Mouse (Mus musculus) cerebellum, postnatal 25 days (tissue): ENCODE results near the gene Scel.

Experiments
- DNase-seq, 2 experiments: peaks; one replicate each; pipeline ENCODE4 v3.0.0; 2021; ENCODE audit warnings: mixed read lengths in 2 of 2

Gene Scel

GRCm38 (mm10) chr14:103575854-103576253 lies 62.7 kb downstream of the Scel start:
- no peak for DNase-seq

DNA sequence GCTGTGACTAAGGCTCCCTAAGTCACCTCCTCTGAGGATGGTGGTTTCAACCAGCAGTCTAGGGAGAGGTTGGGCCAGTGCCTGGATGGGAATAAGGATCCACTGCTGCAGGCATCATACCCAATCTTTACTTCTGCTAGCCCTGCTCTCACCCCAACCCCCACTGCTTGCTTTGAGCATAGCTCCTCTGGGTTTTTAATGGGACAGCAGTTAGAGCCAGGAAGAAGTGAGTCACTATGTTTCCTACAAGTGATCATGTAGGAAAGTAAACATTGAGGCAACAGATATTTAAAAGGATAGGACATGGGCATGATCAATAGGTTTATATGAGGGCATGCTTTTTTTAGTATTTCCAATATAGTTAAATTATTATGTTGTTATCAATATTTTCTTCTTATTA lies 63.9 kb downstream of the Scel start:
- no peak for DNase-seq

- DNase-seq, result no peak
These were observed 73.5 kb downstream of the Scel start for GRCm38 (mm10) chr14:103586662-103587061.

GRCm38 (mm10) chr14:103587208-103587900 lies 74.2 kb downstream of the Scel start:
- no peak for DNase-seq

- peak; percentile 19 to 60 for DNase-seq
These were observed 76.7 kb downstream of the Scel start for GRCm38 (mm10) chr14:103589819-103590218.

DNA sequence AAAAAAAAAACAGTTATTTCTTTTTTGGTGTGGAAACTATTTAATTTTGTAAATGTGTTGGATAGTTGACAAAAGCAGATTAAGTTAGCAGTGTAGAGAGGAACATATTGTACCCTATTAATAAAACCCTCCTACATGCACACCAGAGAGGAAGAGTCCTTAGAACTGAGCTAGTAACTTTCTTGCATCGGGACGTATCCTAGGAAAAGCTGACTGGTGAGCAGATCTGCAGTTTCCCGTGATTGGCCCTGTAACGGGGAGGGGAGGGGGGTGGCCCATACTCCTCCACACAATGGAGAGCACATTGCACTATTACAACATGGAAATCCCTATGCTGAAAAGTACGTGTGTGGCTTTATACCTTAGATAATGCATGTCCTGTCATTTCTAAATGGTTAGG lies 82.7 kb downstream of the Scel start:
- no peak for DNase-seq

DNA sequence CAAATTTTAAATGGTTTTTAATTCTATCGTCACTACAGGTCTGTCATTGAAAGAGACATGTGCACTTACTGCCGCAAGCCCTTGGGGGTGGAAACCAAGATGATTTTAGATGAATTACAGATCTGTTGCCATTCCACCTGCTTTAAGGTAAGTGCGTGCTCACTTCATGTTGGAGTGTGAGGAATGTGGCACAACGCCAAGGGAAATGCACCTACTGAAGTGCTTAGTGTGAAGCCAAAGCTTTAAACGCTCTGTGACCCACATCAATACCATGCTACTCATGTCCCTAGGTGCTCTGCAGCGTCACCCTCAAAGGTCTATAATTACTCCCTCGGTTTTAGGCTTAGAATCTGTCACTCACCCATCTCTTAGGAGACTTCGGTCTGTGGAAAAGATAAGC lies 94.9 kb downstream of the Scel start:
- DNase-seq, result no peak

DNA sequence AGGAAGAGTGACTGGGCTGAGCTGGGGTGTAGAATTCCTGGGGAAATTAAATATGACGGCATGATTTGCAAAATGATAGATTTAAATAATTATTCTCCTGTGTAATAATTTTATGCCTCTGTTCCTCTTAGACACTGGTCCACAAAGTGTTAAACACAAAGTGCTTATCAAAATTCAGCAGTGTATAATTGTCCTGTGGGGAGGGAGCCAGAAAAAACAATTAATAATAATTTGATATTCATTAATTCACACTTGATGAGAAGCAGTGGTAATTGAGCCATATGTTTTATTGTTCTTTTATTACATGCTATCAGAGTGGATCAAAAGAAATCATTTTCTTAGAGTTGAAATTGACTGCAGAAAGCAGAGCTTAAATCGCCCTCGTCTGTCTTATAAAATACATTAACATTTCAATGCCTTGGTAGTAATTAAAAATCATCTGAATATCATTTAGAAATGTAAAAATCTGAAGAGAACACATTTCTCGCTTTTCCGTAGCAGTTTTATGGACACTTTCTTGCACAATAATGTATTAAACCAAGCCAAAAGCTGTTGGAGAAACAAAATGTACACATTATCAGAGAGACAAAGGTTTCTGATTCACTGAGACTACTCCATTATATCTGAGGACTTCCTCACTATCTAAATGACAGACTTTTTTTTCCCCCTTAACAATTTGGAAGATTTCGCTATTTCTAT lies 100.6 kb downstream of the Scel start:
- DNase-seq, result no peak

DNA sequence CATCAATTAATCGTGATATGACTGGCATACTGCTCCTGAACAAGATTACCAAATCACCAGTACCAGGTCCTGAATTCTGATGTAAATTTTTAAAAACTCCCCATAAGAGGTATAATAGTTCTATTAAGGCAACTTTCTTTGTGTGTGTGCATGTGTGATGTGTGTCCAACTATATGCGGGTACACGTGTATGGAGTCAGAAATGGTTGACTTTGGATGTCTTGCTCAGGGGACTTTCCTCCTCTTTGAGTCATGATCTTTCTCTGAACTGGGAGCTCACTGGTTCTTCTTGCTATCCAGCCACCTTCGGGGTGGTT lies 101.1 kb downstream of the Scel start:
- DNase-seq, result no peak

DNA sequence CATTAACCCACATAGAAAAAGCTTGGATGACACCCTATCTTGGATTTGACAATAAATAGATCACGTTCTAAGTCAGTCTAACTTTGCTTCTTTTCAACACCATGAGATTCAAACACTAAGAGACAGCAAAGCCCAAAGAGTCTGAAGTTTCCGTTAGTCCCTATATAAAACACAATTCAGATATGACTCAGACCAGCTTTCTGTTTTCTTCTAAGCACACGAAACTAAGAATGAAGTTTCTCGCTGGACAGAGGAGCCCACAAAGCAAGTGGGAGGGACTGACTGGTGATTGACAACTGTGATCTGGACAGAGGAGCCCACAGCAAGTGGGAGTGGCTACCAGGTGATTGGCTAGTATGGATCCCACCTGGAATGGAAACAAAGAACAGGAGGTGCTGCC lies 106.6 kb downstream of the Scel start:
- DNase-seq, result no peak

- DNase-seq, result no peak
These were observed 108.1 kb downstream of the Scel start for GRCm38 (mm10) chr14:103621207-103621606.

DNA sequence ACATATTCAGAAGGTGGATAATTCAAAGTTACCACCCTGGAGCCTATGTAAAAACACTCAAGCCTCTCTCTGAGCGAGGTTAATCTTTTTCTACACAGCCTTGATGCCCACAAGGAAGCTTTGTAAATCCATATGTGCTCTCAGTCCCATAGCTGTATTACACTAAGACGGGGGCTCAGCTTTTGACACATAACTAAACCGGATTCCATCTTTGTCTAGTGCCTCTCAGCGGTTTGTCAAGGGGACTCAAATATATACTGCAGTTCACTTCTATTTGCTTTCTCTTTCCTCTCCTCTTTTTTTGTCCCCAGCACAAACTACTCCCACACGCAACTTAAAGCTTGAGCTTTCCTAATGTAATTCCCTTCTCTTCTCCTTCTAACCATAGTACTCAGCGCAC lies 113.0 kb downstream of the Scel start:
- DNase-seq, result no peak

DNA sequence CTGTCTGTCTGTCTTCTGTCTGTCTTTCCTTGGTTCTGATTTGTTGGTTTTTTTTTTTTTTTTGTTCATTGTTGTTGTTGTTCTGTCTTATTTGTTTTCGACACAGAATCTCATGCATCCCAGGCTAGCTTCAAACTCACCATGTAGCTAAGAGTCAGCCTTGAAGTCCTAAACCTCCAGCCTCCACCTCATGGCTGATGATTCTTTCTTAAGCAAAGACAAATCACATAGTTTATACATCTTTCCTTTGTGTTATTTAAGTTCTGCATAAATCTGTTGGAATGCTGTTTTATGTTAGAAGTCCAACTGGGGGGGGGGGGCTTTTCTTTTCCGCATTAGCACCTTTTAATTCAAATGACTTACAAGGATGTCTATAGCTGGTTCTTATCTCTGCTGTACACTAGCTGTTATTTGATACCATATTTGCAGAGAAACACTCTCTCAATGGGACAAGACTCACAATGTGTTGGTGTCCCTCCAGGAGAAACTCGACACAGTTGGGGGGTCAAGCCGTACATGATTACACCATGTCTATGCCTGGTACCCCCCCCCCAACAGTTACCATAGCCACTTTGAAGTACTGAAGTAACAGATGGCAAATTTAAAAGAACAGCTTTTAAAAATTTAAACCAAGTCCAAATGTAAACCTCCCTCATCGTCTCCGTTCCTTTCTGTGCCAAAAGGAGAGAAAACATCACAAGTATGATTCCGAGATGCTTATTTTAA lies 116.7 kb downstream of the Scel start:
- no peak for DNase-seq

DNA sequence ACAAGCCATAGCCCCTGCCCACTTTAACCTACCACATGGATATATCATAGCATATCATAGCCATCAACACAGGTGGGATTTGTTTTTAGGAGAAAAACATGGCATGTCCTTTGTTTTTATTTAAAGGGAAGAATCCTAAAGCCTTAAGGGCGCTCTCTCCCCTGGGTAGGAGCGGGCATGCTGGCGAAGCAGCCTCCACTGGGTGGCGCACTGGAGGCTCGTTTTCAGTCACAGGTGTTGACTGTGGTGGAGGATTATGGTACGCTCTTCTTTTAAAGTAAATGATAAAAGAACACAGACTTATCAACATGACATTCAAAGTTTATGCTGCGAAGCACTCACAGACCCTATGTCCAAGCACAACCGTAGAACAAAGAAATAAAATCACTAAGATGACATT lies 117.4 kb downstream of the Scel start:
- DNase-seq, result peak in 1 of 2 experiments; percentile 44

DNA sequence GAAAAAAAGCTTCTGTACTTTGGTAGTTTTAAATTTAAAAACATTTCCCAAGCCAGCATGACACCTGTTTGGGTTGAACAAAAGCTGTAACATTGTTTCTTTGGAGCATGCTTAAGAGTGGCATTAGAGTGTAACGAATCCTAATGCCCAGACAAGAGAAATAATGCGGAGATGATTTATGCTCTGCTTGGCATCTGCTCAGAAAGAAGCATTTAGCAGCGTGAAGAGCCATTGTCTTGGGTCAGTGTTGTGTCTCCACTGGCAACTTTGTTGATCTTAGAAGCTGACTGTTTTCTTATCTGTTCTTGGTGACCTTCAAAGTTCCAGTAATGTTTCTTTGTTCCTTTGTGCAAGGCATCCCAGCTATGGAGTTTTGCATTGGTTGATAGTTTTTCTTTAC lies 130.8 kb downstream of the Scel start:
- no peak for DNase-seq

DNA sequence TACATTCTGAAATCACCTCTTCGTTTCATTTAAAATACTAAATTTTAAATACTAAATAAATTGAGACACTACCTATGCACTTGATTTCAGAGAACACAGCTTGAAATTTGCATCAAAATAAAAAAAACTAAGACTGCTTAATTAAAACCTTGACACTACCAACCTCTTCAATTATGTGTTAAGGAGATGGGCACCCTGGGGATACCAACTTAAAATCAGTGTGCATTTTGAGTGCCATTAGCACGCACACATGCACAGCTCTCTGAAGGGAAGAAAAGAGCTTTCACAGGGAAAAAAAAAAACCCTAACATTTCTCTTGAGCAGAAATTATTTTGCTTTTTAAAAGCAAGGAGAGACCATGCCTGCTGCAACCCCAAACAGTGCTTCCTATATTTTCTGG lies 134.8 kb downstream of the Scel start:
- no peak for DNase-seq

DNA sequence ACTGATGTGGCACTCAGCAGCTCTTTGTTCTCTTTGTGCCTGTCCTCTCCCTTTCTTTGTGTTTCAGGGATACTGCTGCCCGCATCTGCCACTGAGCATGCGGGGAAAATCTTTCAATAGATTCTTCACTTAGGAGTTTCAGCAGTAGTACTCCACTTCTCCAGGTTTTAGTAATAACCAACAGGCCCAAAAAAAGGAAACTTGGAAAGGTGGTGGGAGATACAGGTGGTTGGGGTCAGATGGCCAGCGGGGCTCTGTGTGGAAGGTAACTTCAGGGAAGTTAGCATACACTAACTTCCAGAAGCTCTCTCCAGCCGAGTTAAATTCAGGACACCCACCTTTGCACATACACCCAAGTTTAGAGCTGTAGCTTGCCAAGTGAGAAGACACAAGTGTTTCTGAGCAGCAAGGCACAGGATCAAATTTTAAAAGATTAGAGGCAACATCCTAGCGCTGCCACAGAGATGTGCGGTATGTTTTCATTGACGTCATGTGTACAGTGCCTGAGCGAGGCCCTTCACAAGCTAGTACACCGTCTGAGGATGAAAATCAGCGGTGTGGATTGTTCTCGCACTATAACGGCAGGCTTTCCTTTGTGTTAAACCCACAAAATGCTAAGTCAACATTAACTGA lies 135.6 kb downstream of the Scel start:
- peak; percentile 25 to 36 for DNase-seq

DNA sequence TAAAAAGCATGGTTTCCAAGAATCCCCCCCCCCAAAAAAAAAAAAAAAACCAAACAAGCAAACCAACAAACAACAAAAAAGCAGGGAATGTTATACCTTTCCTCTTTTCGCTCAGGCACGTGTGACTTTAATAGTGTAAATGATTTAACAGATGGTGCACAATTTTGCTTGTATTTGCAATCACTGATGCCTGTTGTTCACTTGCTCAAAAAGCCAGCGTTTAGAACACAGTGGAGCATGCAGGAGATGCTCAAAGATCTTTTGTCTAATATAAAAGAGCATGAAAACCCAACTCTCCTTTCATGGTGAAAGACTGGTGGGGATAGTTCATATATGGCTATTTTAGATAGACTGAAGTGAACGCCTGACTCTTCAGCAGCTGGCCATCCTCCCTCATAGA lies 136.2 kb downstream of the Scel start:
- no peak for DNase-seq

GRCm38 (mm10) chr14:103649896-103650334 lies 136.8 kb downstream of the Scel start, which contains the start of gene Slain1:
TSS of gene Slain1 (plus strand) at chr14:103650228.
- DNase-seq, result peak; percentile 98 to 99

DNA sequence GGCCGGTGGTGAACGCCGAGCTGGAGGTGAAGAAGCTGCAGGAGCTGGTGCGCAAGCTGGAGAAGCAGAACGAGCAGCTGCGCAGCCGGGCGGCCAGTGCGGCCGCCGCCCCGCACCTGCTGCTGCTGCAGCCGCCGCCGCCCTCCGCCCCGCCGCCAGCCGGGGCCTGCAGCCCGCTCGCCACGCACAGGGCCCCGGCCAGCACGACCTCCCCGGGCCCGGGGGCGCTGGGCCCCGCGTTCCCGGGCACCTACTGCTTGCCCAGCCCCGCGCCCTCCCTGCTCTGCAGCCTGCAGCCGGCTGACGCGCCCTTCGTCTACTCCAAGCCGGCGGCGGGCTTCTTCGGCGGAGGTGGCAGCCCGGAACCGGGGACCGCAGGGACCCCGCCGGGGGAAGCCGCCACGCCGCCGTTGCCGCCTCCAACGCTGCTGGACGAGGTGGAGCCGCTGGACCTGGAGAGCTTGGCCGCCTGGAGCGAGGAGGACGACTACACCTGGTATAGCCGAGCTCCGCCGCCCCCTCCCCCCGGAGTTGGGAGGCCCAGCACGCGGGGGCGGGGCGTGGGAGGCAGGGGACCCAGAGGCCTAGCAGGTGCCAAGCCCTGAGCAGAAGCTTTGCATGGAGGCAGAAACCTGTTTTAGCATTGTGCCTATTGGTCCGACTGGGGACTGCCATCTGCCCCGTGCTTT lies 137.4 kb downstream of the Scel start:
- DNase-seq, result peak; percentile 87 to 91

GRCm38 (mm10) chr14:103651106-103651505 lies 138.0 kb downstream of the Scel start:
- DNase-seq, result no peak

- no peak for DNase-seq
These were observed 138.4 kb downstream of the Scel start for GRCm38 (mm10) chr14:103651562-103651961.

DNA sequence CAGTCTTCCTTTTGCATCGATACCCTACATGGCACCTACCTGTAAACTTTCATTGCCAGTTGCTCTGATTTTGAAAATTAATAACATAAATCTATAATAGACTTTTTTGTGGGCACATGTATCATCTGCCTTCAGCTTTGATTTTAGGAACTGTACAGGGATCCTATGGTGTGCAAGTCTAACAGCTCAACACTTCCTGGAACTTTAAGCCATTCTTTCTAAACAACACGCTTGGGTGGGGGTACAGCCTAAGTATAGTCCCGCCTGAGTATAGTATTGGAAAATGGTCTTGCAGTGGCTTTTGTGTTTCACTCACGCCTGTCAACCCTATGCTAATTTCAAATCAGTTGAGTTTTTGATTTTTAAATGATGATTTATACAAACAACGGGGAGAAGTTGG lies 139.4 kb downstream of the Scel start:
- DNase-seq, result no peak
